Mouse (Mus musculus) forebrain, embryonic 11.5 days (tissue): ENCODE results near the gene Zfp92. TPM values are rescaled to one million over a fixed set of nuclear protein-coding genes. Genes with fewer than 3 reads are reported as not detected.

Experiments used
- polyA plus RNA-seq: library from polyadenylated mRNA; unstranded; fragments of >200 nt; fragmentation: Nextera tagmentation; extraction: Ambion mirVana; gene quantifications from 2 replicates; pipeline ENCODE4 v1.2.1, GENCODE M21; 2014

Zfp92 gene
- polyA plus RNA-seq, 1 experiment from 2014 or later = 0.12 TPM

Other genes starting within 250 kb of the Zfp92 start
- gene Spin2d, start 234.1 kb upstream of the Zfp92 start, polyA plus RNA-seq = not detected in 2 replicates
- gene Xlr3b, start 218.9 kb upstream of the Zfp92 start, polyA plus RNA-seq = 11.5 and 12.8 TPM in 2 replicates
- gene Xlr4b, start 196.8 kb upstream of the Zfp92 start, polyA plus RNA-seq = 0.32 and 0.41 TPM in 2 replicates
- 16.4 and 17.4 TPM in 2 replicates for gene F8a, start 182.8 kb upstream of the Zfp92 start, polyA plus RNA-seq
- not detected in 2 replicates for gene Xlr4c, start 168.0 kb upstream of the Zfp92 start, polyA plus RNA-seq
- 0.29 TPM in 1 of 2 replicates, not detected in the other for gene Xlr3c, start 145.7 kb upstream of the Zfp92 start, polyA plus RNA-seq
- not detected in 2 replicates for gene Xlr5a, start 118.1 kb upstream of the Zfp92 start, polyA plus RNA-seq
- not detected in 2 replicates for gene Xlr5c, start 118.1 kb upstream of the Zfp92 start, polyA plus RNA-seq
- gene Gm45015, start 74.3 kb upstream of the Zfp92 start, polyA plus RNA-seq = not detected in 2 replicates
- 16.9 and 21.0 TPM in 2 replicates for gene Zfp275, start 68.5 kb upstream of the Zfp92 start, polyA plus RNA-seq
- gene Gm18336, start 12.4 kb upstream of the Zfp92 start, polyA plus RNA-seq = not detected in 2 replicates
- gene Trex2, start 24.2 kb downstream of the Zfp92 start, polyA plus RNA-seq = not detected in 2 replicates
- gene Haus7, start 47.9 kb downstream of the Zfp92 start, polyA plus RNA-seq = 74.8 and 78.2 TPM in 2 replicates
- 28.6 and 32.2 TPM in 2 replicates for gene Bgn, start 72.5 kb downstream of the Zfp92 start, polyA plus RNA-seq
- gene Atp2b3, start 92.0 kb downstream of the Zfp92 start, polyA plus RNA-seq = 0.11 and 0.15 TPM in 2 replicates
- 4.5 and 5.5 TPM in 2 replicates for gene Dusp9, start 228.3 kb downstream of the Zfp92 start, polyA plus RNA-seq
- 11.1 and 17.4 TPM in 2 replicates for gene Pnck, start 249.0 kb downstream of the Zfp92 start, polyA plus RNA-seq